Mouse (Mus musculus): ENCODE data around the gene Zcchc4. TPM values are rescaled to one million over a fixed set of nuclear protein-coding genes. Genes with fewer than 3 reads are reported as not detected.

Zcchc4 gene
- polyA plus RNA-seq (2012; rRNA removed) = 0.94 and 1.1 TPM in 2 replicates

GRCm38 (mm10) chr5:52775237-52775636 lies at the start of gene Zcchc4:
TSS of gene Zcchc4 (plus strand) at chr5:52775409.

GRCm38 (mm10) chr5:52741391-52742111 lies 33.7 kb upstream of the Zcchc4 start, which contains the start of gene Pi4k2b:
TSS of gene Pi4k2b (plus strand) at chr5:52741574.

GRCm38 (mm10) chr5:52833761-52834274 lies 58.6 kb downstream of the Zcchc4 start, which contains the start of gene Anapc4:
TSS of gene Anapc4 (plus strand) at chr5:52834012.

Other genes with a start within 250 kb of the Zcchc4 start
- 0.53 and 0.82 TPM in 2 replicates for gene Lgi2, start 208.9 kb upstream of the Zcchc4 start, polyA plus RNA-seq (2012; rRNA removed)
- 0.74 and 1.4 TPM in 2 replicates for gene Sepsecs, start 105.7 kb upstream of the Zcchc4 start, polyA plus RNA-seq (2012; rRNA removed)
- 14.6 and 31.1 TPM in 2 replicates for gene Pi4k2b, start 33.8 kb upstream of the Zcchc4 start, polyA plus RNA-seq (2012; rRNA removed)
- gene Anapc4, start 58.6 kb downstream of the Zcchc4 start, polyA plus RNA-seq (2012; rRNA removed) = 2.0 and 3.2 TPM in 2 replicates